Comparison of ENCODE assay signal across 12 mouse cellular contexts in genomic region chr1:90927308-90927707, GRCm38 (mm10). TPM values are rescaled to one million over a fixed set of nuclear protein-coding genes. Genes with fewer than 3 reads are reported as not detected.
DNase-seq lines count a peak whose midpoint lies in the region; TF ChIP-seq lines count a peak whose summit lies in the region.
"Had no signal": no experiment of that assay in that cellular context is flagged by ENCODE, and none has a peak within 500 bp of the region (broad histone marks: within the 10 kb centered on the region; RNA-seq: fewer than 3 reads in every experiment).

No protein-coding gene starts in this region.

- intact Hi-C loops in left cerebral cortex, postnatal 14 days (cut with DNase I), result no loop called here

- TF ChIP-seq CTCF in lung, adult 2 months (IDR thresholded peaks at IDR 0.05; ENCODE audit: insufficient read depth, low read length), result no peak

- peak; percentile 39 for DNase-seq in urinary bladder, postnatal 25 days (ENCODE audit: low spot score)
- DNase-seq in urinary bladder, postnatal 10 days (ENCODE audit: low spot score), result no peak
- DNase-seq in kidney, adult 11 months, result peak; percentile 29
- peak; percentile 54 for DNase-seq in lung, adult 2 months
- no peak for DNase-seq in layer of hippocampus, adult 9-11 months
- DNase-seq in left cerebral cortex, postnatal 14 days (ENCODE audit: low spot score in 2 of 2), result no peak
- DNase-seq in retina, embryonic 14.5 days (ENCODE audit: low spot score), result no peak

- WGBS in lung, adult 2 months, result 26% methylated on average over 15 of the region's 15 CpGs

- no peak overlapping the region for H3K4me3 ChIP-seq in lung, adult 2 months (replicated peaks; ENCODE audit: extremely low read depth, low read depth, low read length)
- H3K4me3 ChIP-seq: heart, adult 2 months had no signal

- peaks cover 12% of the 10 kb centered on the region for H3K4me1 ChIP-seq in lung, adult 2 months (ENCODE audit: control insufficient read depth, insufficient read depth, low read length)

- TF ChIP-seq POLR2A in lung, adult 2 months (IDR thresholded peaks at IDR 0.05; ENCODE audit: borderline replicate concordance, extremely low read depth, low read depth, low read length), result no peak

RNA-seq across cellular contexts. Expression of gene Mlph, which starts 12.4 kb away (rescaled TPM):
- polyA plus RNA-seq in lung, adult 2 months (2012; rRNA removed), result 10.3 and 13.5 TPM in 2 replicates
- under 1 TPM; 0.51 to 0.64 TPM for total RNA-seq in left cerebral cortex, postnatal 14 days (2021)
- total RNA-seq: MEL had no signal

RNA-seq across cellular contexts. Expression of gene Prlh, which starts 25.6 kb away (rescaled TPM):
- not detected in 2 replicates for polyA plus RNA-seq in lung, adult 2 months (2012; rRNA removed)
- total RNA-seq in left cerebral cortex, postnatal 14 days (2021), result not detected
- total RNA-seq: heart, adult 2 months; left cerebral cortex, postnatal 10 days; MEL had no signal
- polyA plus RNA-seq: heart, adult 2 months; midbrain, embryonic 10.5 days; testis, adult 2 months had no signal

RNA-seq across cellular contexts. Expression of gene Rab17, which starts 42.2 kb away (rescaled TPM):
- 1.2 and 1.7 TPM in 2 replicates for polyA plus RNA-seq in lung, adult 2 months (2012; rRNA removed)
- total RNA-seq in left cerebral cortex, postnatal 14 days (2021), result under 1 TPM in 1 of 2 experiments, not detected in 1; 0.59 TPM
- total RNA-seq: MEL had no signal
- polyA plus RNA-seq: midbrain, embryonic 10.5 days had no signal

Comparison
In these comparisons a context has a peak if more than half of its experiments do, and no peak if none do; other contexts are left out.
1. DNase-seq: peak in urinary bladder, postnatal 25 days (single experiment), kidney, adult 11 months (single experiment) and lung, adult 2 months (single experiment); none in urinary bladder, postnatal 10 days (single experiment), layer of hippocampus, adult 9-11 months (single experiment), left cerebral cortex, postnatal 14 days (0 of 2) and retina, embryonic 14.5 days (single experiment).